Mouse (Mus musculus) neutrophil, adult 5-6 weeks (primary cell): ENCODE measurements around the gene Tmx2. TPM values are rescaled to one million over a fixed set of nuclear protein-coding genes. Genes with fewer than 3 reads are reported as not detected.
A peak's percentile ranks its signal among the peaks of the same experiment; 100 is the strongest.
"Not testable (repeated sequence)": the region's sequence is repeated elsewhere in the genome, so short reads cannot be mapped to it uniquely, and the experiment has no call there.

Experiments used
- ATAC-seq: fragments of 151-379, 151-347 bp; 2 replicates; pipeline ENCODE4 v1.8.0; 2017; ENCODE audit warnings: mild to moderate bottlenecking, moderate TSS enrichment; ENCODE audit not compliant: insufficient number of reproducible peaks, poor library complexity, low FRiP score, severe bottlenecking; ENCODE audit errors: extremely low read depth
- total RNA-seq: library from RNA; stranded (forward); fragments of 200-1000 nt; gene quantifications from 2 replicates; pipeline ENCODE4 v1.2.3, GENCODE M21; 2017

Tmx2 gene
- total RNA-seq, 1 experiment from 2014 or later = 20.1 TPM

- ATAC-seq = no peak
Observed at GRCm38 (mm10) chr2:84695007-84695695, 16.2 kb upstream of the Tmx2 start.

- no peak for ATAC-seq
Observed at GRCm38 (mm10) chr2:84690050-84690449, 11.1 kb upstream of the Tmx2 start.

GRCm38 (mm10) chr2:84688080-84688844, 9.3 kb upstream of the Tmx2 start:
- no peak for ATAC-seq

GRCm38 (mm10) chr2:84682605-84683183, 3.8 kb upstream of the Tmx2 start:
- no peak for ATAC-seq

- ATAC-seq = peak; percentile 97
Observed at GRCm38 (mm10) chr2:84677968-84678880, 716 bp downstream of the Tmx2 start, which contains the start of the genes Gm28635 and Med19. Gene Gm28635, minus strand, starts transcription at chr2:84678041. Gene Med19, plus strand, starts transcription at chr2:84678402.

- ATAC-seq = no peak
Observed at GRCm38 (mm10) chr2:84677270-84677967, 1.5 kb downstream of the Tmx2 start.

- not testable (repeated sequence) for ATAC-seq
Observed at GRCm38 (mm10) chr2:84671535-84671934, 7.4 kb downstream of the Tmx2 start.

- ATAC-seq = peak; percentile 86
Observed at GRCm38 (mm10) chr2:84670569-84670933, 8.4 kb downstream of the Tmx2 start, which contains the start of gene Selenoh. Gene Selenoh, minus strand, starts transcription at chr2:84670770.

GRCm38 (mm10) chr2:84669828-84670568, 8.9 kb downstream of the Tmx2 start:
- 0 out of 2 replicates have a peak, but pooled peaks have one; percentile 28 for ATAC-seq

- no peak for ATAC-seq
Observed at GRCm38 (mm10) chr2:84666081-84666480, 12.9 kb downstream of the Tmx2 start.

GRCm38 (mm10) chr2:84662866-84663265, 16.1 kb downstream of the Tmx2 start:
- ATAC-seq = peak; percentile 61

- peak; percentile 83 for ATAC-seq
Observed at GRCm38 (mm10) chr2:84660253-84660652, 18.7 kb downstream of the Tmx2 start.

- no peak for ATAC-seq
Observed at GRCm38 (mm10) chr2:84658806-84659205, 20.1 kb downstream of the Tmx2 start, which contains the start of gene Btbd18. Gene Btbd18, plus strand, starts transcription at chr2:84659079.

- ATAC-seq = peak; percentile 91
Observed at GRCm38 (mm10) chr2:84655864-84656263, 23.1 kb downstream of the Tmx2 start.

- no peak for ATAC-seq
Observed at GRCm38 (mm10) chr2:84653354-84653753, 25.6 kb downstream of the Tmx2 start.

GRCm38 (mm10) chr2:84650464-84651195, 28.3 kb downstream of the Tmx2 start, which contains the start of gene Ctnnd1:
Gene Ctnnd1, minus strand, starts transcription at chr2:84650765.
- no peak for ATAC-seq

- 0 out of 2 replicates have a peak, but pooled peaks have one; percentile 6 for ATAC-seq
Observed at GRCm38 (mm10) chr2:84649674-84650073, 29.3 kb downstream of the Tmx2 start.
